Mouse (Mus musculus): Measurements from ENCODE around the gene Lpar2. TPM values are rescaled to one million over a fixed set of nuclear protein-coding genes. Genes with fewer than 3 reads are reported as not detected.

The Lpar2 gene
- polyA plus RNA-seq, 1 experiment: 0.23 TPM

DNA sequence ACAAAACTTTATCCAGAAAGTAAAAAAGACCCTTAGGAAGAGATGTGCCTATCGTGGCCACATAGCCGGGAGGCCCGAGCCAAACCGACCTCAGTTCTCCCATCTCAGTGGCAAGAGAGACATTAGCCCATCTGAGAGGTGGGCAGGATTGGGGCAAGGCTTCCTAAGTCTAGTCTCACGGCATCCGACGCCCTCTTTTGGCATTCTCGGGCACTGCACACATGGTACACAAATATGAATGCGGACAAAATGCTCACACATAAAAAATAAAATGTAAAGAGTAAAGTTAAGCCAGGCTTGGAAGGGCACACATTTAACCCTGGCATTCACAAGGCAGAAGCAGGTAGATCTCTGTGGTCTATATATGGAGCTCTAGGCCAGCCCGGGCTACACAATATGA lies 31.6 kb downstream of the Lpar2 start:
- no peak overlapping the region for H3K4me3 ChIP-seq (replicated peaks; ENCODE audit: insufficient read depth, low read depth, low read length)
- no peak overlapping the region for H3K27ac ChIP-seq (ENCODE audit: insufficient read depth, low read length)
- no peak for DNase-seq
- TF ChIP-seq CTCF (IDR thresholded peaks at IDR 0.05; ENCODE audit: borderline replicate concordance, insufficient read depth, low read depth, low read length) (no peak), POLR2A (IDR thresholded peaks at IDR 0.05; ENCODE audit: borderline replicate concordance, insufficient read depth, low read length) (no peak)
- WGBS: 94% methylated on average over 10 of the region's 10 CpGs
- H3K4me1 ChIP-seq (ENCODE audit: control insufficient read depth, insufficient read depth, low read length): no peaks in the 10 kb centered on the region
- H3K27me3 ChIP-seq (ENCODE audit: control insufficient read depth, insufficient read depth, low read length): no peaks in the 10 kb centered on the region

DNA sequence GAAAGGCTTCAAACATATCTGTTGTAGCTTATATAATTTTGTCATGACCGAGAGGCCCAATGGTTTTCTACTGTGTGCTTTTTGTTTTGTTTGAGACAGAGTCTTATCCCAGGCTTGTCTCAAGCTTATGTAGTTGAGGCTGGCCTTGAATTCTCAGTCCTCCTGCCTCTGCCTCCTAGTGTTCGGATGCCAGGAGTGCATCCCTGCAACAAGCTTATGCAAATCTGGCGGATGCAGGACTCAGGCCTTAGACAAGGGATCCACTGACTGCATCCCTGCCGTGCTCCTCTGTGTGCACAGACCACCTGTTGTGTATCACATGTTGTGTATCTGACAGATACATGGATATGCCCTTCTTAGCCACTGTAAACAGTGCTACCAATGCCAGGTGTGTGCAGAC lies 38.6 kb downstream of the Lpar2 start:
- WGBS: 67% methylated on average over 4 of the region's 4 CpGs
- H3K4me1 ChIP-seq (ENCODE audit: control insufficient read depth, insufficient read depth, low read length): peaks cover 11% of the 10 kb centered on the region
- H3K27me3 ChIP-seq (ENCODE audit: control insufficient read depth, insufficient read depth, low read length): no peaks in the 10 kb centered on the region
- TF ChIP-seq POLR2A (IDR thresholded peaks at IDR 0.05; ENCODE audit: borderline replicate concordance, insufficient read depth, low read length): no peak
- no peak overlapping the region for H3K4me3 ChIP-seq (replicated peaks; ENCODE audit: insufficient read depth, low read depth, low read length)
- no peak overlapping the region for H3K27ac ChIP-seq (ENCODE audit: insufficient read depth, low read length)
- DNase-seq: no peak

DNA sequence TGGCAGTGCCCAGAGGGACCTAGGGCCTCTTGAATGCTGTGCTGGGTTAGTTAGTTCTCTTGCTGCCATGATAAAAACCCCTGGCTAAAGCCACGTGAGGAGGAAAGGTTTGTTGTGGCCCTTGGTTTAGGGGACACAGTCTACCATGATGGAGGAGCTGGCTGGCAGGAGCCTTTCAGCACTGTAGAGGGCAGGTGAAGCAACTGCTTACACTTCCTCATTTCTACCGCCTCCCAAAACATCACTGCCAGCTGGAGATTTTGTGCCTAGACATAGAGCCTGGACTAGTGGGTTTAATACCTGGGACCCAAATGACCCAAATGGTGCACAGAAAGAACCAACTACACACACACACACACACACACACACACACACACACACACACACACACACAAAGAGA lies 39.0 kb downstream of the Lpar2 start:
- Histone ChIP-seq H3K27me3 (ENCODE audit: control insufficient read depth, insufficient read depth, low read length) (no peaks in the 10 kb centered on the region), H3K4me3 (replicated peaks; ENCODE audit: insufficient read depth, low read depth, low read length) (no peak overlapping the region), H3K27ac (ENCODE audit: insufficient read depth, low read length) (no peak overlapping the region), H3K4me1 (ENCODE audit: control insufficient read depth, insufficient read depth, low read length) (peaks cover 11% of the 10 kb centered on the region)
- TF ChIP-seq POLR2A (IDR thresholded peaks at IDR 0.05; ENCODE audit: borderline replicate concordance, insufficient read depth, low read length) (no peak), CTCF (IDR thresholded peaks at IDR 0.05; ENCODE audit: borderline replicate concordance, insufficient read depth, low read depth, low read length) (no peak)
- 72% methylated on average over 2 of the region's 2 CpGs for WGBS
- no peak for DNase-seq

DNA sequence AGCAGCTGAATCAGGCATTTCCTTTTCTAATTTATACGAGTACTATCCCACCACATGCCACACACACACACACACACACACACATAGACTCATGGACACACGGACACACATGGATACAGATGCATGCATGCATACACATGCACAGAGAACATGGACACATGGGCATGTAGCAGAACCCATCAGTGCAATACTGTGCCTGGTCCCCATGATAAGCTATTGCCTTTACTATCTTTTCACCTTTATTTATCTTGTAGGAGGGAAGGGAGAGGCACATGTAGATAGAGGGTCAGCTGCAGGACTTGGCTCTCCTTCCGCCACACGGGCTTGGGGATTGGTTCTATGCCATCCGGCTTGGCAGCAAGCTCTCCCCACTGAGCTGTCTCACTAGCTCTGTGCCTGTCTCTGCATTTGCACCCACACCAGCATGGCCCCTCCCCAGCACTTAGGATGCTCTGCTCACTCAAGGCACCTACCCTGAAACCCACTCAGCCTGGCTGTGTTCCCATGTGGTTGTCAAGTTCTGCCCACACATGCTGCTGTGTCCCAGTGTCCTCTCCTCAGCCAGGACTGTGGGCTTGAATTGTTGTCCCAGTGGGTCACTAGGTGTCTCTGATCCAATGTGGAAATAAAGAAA lies 41.3 kb downstream of the Lpar2 start:
- Histone ChIP-seq H3K27me3 (ENCODE audit: control insufficient read depth, insufficient read depth, low read length) (no peaks in the 10 kb centered on the region), H3K27ac (ENCODE audit: insufficient read depth, low read length) (no peak overlapping the region), H3K4me1 (ENCODE audit: control insufficient read depth, insufficient read depth, low read length) (peaks cover 11% of the 10 kb centered on the region), H3K4me3 (replicated peaks; ENCODE audit: insufficient read depth, low read depth, low read length) (no peak overlapping the region)
- DNase-seq: no peak
- no peak for TF ChIP-seq POLR2A (IDR thresholded peaks at IDR 0.05; ENCODE audit: borderline replicate concordance, insufficient read depth, low read length)
- no peak for TF ChIP-seq CTCF (IDR thresholded peaks at IDR 0.05; ENCODE audit: borderline replicate concordance, insufficient read depth, low read depth, low read length)
- 23% methylated on average over 5 of the region's 5 CpGs for WGBS

DNA sequence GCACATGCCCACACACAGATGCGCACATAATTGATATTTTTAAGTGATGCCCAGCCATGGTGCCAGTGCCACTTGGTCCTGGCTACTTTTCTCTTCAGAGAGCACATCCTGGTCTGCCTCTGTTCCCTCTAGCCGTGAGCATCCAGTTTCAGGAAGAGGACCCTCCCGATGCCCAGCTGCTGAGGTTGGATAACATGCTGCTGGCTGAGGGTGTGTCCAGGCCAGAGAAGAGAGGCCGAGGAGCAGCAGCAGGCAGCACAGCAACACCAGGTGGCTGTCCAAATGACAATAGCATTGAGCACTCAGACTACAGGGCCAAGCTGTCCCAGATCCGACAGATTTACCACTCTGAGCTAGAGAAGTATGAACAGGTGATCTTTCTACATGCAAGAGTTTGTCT lies 42.0 kb downstream of the Lpar2 start:
- TF ChIP-seq CTCF (IDR thresholded peaks at IDR 0.05; ENCODE audit: borderline replicate concordance, insufficient read depth, low read depth, low read length): no peak
- no peaks in the 10 kb centered on the region for H3K27me3 ChIP-seq (ENCODE audit: control insufficient read depth, insufficient read depth, low read length)
- peaks cover 11% of the 10 kb centered on the region for H3K4me1 ChIP-seq (ENCODE audit: control insufficient read depth, insufficient read depth, low read length)
- H3K27ac ChIP-seq (ENCODE audit: insufficient read depth, low read length): no peak overlapping the region
- 50% methylated on average over 5 of the region's 5 CpGs for WGBS
- no peak overlapping the region for H3K4me3 ChIP-seq (replicated peaks; ENCODE audit: insufficient read depth, low read depth, low read length)
- no peak for DNase-seq

DNA sequence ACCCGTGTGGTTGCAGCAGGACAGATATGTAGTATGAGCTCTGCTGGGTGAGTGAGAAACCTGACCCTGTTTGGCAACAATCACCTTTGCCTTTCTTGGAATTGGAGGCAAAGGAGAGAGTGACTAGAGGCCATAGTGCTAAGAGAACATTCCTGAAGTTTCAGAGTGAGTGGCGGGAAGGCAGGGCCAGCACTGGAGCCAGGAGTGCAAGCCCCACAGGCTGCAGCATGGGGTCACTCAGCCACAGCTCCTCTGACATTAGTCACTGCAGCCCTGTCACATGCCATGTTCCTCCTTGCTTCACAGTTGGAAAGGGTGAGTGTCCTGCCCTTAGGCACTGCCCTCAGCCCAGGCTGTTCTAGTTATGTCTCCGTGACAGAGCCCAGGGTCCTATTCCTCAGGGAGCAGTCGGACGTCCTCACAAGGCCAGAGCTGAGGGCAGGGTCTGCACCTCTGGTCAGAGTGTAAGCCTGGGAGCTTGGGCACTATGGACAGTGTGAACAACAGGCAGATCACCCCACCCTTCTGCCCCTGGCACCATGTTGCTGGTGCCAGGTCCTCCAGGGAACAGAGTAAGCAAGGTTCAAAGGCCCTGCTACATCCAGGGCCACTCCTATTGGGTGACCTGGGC lies 45.6 kb downstream of the Lpar2 start:
- Histone ChIP-seq H3K4me3 (replicated peaks; ENCODE audit: insufficient read depth, low read depth, low read length) (no peak overlapping the region), H3K27ac (ENCODE audit: insufficient read depth, low read length) (no peak overlapping the region), H3K27me3 (ENCODE audit: control insufficient read depth, insufficient read depth, low read length) (no peaks in the 10 kb centered on the region), H3K4me1 (ENCODE audit: control insufficient read depth, insufficient read depth, low read length) (peaks cover 40% of the 10 kb centered on the region)
- 89% methylated on average over 5 of the region's 5 CpGs for WGBS
- DNase-seq: no peak
- TF ChIP-seq POLR2A (IDR thresholded peaks at IDR 0.05; ENCODE audit: borderline replicate concordance, insufficient read depth, low read length): no peak
- TF ChIP-seq CTCF (IDR thresholded peaks at IDR 0.05; ENCODE audit: borderline replicate concordance, insufficient read depth, low read depth, low read length): no peak

DNA sequence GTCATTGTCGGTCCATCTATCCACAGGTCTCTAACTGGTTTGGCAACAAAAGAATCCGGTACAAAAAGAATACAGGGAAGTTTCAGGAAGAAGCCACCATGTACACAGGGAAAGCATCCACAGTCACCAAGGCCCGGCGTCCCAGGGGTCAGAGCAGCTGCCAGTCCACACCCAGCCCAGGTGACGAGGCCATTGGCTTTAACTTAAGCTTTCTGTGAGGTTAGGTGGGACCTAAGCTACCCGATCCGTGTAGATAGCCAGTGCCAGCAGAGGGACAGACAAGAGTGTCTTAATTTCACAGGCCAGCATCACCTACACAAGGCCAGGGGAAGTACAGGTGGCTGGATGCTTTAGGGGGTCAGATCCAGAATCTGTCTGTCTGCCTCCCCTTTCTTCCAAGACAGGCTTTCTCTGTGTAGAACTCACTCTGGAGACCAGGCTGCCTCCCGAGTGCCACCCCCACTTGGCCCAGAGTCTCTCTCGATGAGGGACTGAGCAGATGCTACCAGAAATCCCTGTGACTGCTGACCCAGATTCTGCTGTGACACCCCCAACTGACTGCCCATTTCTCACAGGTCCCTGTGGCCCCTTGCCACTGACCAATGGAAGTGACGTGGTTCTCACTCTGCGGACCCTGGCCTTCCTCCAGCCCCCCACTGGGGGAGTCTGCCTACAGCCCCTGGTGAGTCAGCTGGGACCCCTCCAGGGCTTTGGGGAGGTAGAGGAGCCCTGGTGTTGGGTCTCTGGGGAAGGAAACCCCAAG lies 48.0 kb downstream of the Lpar2 start:
- Histone ChIP-seq H3K27me3 (ENCODE audit: control insufficient read depth, insufficient read depth, low read length) (no peaks in the 10 kb centered on the region), H3K4me1 (ENCODE audit: control insufficient read depth, insufficient read depth, low read length) (peaks cover 32% of the 10 kb centered on the region), H3K4me3 (replicated peaks; ENCODE audit: insufficient read depth, low read depth, low read length) (no peak overlapping the region), H3K27ac (ENCODE audit: insufficient read depth, low read length) (no peak overlapping the region)
- no peak for TF ChIP-seq CTCF (IDR thresholded peaks at IDR 0.05; ENCODE audit: borderline replicate concordance, insufficient read depth, low read depth, low read length)
- no peak for TF ChIP-seq POLR2A (IDR thresholded peaks at IDR 0.05; ENCODE audit: borderline replicate concordance, insufficient read depth, low read length)
- peak; percentile 63 to 74 for DNase-seq
- WGBS: 38% methylated on average over 11 of the region's 11 CpGs

DNA sequence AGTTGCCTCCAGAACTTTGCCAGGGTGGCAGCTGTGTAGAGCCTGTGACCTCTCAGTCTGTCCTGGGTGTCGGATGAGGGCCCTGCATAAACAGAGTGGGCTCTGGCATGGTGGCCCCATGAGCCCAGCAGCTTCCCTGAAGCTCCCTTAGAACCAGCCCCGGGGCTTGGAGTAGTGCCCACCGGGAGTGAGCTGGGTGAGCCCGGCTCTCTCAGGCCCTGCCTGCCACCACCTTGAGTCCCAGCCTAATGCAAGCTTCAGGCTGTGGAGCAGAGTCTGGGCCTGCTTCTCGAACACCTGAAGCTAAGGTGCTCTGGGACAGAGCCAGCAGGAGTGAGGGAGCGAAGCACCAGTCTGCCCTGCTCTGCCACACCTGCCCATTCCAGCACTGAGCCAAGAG lies 48.7 kb downstream of the Lpar2 start:
- H3K27ac ChIP-seq (ENCODE audit: insufficient read depth, low read length): no peak overlapping the region
- H3K27me3 ChIP-seq (ENCODE audit: control insufficient read depth, insufficient read depth, low read length): no peaks in the 10 kb centered on the region
- H3K4me1 ChIP-seq (ENCODE audit: control insufficient read depth, insufficient read depth, low read length): peaks cover 32% of the 10 kb centered on the region
- TF ChIP-seq POLR2A (IDR thresholded peaks at IDR 0.05; ENCODE audit: borderline replicate concordance, insufficient read depth, low read length): no peak
- H3K4me3 ChIP-seq (replicated peaks; ENCODE audit: insufficient read depth, low read depth, low read length): no peak overlapping the region
- DNase-seq: peak in 1 of 2 experiments; percentile 43
- WGBS: 41% methylated on average over 6 of the region's 6 CpGs

All from cerebellum, adult 2 months (tissue).